Mouse (Mus musculus): ENCODE data around the gene Tmem117.
A peak's percentile ranks its signal among the peaks of the same experiment; 100 is the strongest.

Gene Tmem117

DNA sequence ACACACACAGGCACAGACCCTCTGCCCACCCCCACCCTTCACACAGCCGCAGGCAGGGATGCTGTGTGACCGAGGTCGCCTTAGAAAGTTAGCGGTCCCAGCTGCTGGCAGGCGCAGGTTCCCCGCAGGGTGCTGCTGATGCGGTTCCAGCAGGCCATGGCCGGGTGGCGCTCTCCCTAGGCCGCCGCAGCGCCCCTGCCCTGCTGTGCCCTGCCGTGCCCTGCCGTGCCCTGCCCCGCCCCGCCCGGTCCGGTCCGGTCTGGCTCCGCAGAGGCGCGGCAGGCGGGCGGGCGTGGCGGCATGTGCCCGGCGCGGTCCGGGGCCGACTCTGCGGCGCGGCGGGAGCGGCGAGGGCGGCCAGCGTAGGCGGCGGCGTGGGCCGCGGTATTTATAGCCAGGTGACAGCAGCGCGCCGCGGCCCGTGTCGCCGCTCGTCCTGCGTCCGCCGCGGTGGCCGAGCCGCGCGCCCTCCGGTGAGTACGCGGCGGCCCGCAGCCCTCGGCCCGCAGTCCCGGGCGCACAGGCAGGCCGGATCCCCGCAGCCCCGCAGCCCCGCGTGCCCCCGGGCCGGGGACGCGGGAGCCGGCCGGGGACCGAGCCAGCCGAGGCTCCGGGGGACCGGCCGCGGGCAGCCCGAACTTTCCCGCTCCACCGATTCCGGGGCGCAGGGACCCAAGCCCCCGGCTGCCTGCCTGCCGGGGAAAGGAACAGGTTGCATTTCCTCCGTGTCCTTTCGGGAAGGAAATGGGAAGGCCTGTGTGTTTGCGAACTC, at the start of gene Tmem117:
Gene Tmem117 (plus strand): TSS at position 403 of the 772 bp plus-strand sequence.
- no peak for DNase-seq (ENCODE audit: low spot score in 2 of 2)

DNA sequence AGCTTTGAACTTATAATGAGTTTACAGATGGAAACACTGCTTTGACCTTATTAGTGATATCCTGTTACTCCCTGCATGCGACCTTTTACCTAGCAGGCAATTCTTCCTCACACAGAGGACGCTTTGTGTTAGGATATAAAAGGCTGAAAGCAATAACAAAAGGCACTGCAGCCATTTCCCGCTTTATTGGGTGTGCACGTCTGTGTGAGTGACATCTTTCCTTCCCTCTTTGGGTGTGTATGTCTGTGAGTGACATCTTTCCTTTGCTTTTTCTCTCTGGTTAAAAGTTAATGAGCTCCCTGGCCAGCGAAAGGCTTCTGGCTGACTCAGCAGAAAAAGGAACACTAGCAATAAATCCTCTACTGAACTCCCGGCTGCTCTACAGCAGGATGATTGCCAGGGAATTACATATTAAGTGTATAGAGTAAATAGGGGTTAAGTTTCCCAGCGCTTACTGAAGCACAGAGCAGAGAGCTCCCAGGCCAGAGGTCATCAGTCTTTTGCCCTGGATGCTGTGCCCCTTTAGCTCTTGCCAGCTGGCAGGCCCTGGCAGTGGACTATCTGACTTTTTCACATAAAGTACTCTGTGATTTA, 46.9 kb upstream of the Tmem117 start:
- DNase-seq (ENCODE audit: low spot score in 2 of 2): no peak

DNA sequence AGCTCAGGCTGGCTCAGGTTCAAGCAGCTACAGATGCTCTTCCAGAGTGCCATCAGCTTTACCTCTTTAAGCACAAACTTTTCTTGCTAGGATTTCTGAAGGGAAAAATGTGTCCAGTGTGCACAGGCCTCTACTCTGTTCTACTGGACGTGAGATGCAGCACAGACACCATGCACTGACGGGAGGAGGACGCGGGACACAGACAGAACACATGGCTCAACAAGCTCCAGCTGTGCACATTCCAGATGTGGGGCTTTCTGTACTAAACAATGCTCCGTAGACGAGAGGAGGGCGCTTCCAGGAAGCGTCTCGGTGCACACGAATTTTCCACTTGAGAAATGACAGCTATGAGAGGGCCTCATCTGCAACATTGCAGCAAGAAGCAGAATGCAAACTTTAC, 45.9 kb upstream of the Tmem117 start:
- no peak for DNase-seq (ENCODE audit: low spot score in 2 of 2)

DNA sequence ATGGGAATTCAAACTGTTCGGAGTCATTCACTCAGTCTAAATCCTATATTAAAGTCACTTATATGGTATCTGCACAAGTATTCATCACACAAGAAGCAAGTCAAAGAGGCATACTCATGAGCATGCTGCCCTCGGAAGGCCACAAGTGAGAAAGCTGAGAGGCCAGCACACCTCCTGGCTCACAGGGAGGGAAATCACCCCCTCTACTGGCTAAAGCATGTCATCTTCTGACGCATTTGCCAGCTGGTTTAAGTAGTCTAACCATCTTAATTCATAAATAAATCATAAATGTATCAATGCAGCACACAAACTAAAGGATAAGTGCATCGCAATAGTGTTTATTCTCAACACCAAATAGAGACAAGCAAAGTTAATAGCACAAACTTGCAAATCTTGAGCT, 44.3 kb upstream of the Tmem117 start:
- no peak for DNase-seq (ENCODE audit: low spot score in 2 of 2)

DNA sequence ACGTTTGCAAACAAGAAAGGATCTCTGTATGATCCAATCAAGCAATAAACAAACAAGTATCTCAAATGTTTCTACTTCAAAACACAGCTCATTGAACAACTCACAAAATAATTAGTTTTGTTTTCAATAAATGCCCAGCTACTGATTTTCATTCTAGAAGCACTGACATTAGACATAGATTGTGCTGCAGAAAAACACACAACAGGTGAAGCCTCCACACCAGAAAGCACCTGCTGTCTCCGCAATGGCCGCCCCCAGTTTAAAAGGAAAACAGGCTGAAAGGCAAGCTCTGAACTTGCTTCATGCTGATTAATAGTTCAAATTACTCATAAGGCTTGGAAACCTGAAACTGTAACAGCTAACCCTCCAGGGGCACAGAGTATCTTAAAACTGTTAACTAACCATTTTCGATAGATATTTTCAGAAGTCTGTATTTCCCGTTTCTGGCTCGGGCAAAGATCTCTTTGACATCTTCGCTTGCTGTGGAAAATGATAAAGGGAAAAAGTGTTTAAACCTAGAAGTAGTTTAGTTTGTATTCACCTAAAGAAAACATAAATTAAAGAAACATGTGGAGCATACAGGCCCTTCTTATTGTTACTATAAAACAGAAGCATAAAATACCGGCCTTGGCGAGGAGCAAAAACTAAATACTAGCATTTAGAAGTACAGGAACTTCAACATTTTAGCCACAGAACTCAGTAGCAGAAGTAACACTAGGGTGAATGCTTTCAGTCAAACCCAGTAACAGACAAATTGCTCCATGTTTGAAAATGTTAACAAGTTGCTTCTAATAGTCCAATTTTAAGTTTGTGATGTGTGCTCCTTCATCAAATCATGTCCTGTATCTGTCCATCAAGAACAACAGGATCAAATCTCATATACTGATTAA, 41.0 kb upstream of the Tmem117 start:
- no peak for DNase-seq (ENCODE audit: low spot score in 2 of 2)

DNA sequence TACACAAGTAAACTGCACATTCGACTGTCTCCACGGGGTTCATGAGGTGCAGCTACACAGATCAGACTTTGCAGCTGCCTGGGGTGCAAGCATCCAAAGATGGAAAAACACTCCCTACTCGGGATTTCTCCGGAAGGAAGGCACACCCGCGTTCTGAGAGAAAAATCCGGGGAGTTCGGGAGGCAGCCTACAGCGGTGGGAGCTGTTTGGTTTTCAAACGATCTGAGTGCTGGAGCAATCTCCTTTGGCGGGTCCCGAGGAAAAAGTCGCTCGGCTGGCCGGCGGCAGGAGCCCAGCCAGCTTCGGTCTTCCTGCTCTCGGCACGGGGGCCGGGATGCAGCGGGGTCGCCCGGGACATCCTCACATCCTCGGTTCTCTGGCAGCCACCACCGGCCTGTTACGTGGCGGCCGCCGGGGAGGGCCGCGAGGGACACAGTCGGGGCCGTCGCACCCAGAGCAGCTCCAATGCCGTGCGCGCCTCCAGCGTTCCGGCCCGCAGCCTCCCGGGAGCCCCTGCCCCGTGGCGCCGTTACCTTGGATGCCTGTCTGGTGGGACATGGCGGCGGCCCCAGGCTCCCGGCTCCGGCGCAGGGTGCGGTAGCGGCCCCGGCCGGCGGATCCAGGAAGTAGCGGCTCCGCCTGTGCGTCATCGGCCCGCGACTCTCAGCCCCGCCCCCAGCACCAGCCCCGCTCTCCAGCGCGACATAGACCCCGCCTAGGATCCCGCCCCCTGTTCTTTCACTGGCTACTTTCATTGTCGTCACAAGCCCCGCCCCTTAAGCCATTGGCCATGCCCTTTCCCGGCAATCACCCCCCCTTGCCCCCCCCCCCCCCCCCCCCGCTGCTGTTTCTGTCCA, 39.6 kb upstream of the Tmem117 start, which contains the start of gene Twf1:
Gene Twf1 (minus strand): TSS at position 671 of the 857 bp plus-strand sequence.
- peak; percentile 97 for DNase-seq (ENCODE audit: low spot score in 2 of 2)

DNA sequence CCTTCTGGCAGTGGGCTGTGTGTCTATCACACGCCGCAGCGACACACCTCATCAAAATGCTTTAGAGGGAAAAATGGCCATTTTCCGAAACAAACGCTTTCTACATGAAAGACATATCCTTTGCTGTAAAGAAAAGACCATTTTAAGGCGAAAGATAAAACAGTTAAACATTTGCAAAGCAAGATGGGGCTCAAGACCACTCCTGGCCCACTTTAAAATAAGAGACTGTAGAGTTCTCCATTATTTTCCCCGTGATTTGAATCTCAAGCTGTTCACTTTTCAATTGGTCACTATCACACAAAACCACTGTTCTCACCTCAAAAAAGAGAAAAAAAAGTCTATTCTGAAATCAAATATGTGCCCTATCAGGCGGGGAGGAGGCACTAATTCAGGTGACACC, 38.9 kb upstream of the Tmem117 start:
- no peak for DNase-seq (ENCODE audit: low spot score in 2 of 2)

DNA sequence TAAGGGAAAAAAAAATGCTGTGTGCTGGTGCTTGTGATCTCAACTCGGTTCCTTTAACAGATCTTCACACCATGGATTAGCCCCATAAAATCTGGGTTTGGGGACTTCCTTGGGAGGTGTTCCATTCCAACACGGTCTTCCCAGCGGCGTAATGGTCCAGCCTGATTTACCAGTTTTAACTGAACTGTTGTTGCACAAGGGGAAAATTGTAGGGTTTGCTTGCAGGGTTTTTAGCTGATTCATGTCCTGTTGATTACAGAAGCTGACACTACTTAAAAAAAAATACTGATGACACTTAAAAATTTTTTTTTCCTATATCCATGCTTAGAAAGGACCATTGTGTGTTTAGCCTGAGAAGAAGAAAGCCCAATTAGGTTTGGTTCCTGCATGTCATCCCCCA, 37.7 kb upstream of the Tmem117 start:
- DNase-seq (ENCODE audit: low spot score in 2 of 2): no peak

DNA sequence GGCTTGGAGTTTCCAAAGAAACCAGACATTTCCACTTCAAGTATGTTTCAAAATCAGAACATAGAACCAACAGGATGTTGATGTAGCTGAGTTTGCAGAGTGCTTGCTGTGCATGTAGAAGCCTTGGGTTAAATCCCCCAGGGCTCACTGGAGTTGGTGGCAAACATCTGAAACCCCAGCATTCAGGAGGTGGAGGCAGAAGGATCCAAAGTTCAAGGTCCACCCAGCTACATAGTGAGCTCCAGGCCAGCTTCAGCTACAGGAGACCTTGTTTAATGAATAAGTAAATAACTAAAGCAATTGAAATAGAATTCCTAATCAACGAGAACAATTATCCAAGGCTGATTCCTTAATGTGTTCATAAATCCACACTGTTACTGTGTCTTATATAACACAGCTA, 35.4 kb upstream of the Tmem117 start:
- no peak for DNase-seq (ENCODE audit: low spot score in 2 of 2)

DNA sequence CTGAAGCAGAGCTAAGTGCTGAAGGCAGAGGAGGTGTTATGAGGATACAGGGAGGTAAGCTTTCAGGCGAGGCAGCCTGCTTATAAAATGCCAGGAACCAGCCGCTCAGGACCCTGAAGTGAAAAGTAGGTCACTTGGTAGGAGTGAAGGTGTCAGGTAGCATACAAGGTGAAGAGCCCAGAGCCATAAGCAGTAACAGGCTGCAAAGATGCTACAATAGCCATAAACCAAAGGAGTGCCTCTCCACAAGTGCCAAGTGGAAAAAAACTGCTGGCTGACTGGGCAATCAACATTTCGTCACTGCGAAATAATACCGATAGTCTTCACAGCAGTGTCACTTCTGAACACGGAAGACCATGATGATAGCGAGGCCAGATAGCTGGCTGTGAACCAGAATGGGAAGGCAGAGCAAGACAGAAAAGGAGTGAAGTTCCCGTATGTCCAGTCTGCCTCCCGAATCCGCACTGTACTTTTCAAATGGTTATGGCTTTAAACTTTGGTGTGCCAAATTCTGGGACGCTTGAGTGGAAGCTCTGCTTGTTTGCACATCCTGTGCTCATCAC, 28.8 kb upstream of the Tmem117 start:
- DNase-seq (ENCODE audit: low spot score in 2 of 2): no peak

DNA sequence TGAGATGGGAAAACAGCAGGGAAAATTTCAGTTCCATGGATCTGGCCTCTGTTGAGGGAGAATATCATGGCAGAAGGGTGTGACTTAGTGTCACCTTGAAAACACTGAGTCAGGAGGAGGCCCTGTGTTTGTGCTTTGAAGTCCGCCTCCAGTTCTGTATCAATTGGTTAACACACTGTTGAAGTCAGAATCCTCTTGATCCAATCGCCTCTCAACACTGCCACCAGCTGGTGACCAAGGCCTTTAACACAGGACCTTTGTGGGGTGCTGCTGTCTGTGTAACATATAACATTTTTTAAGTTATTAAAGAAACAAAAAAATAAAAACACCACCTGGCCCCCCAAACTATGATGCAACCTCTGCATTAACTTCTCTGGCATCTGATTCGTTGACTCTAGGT, 27.7 kb upstream of the Tmem117 start:
- peak in 1 of 2 experiments; percentile 30 for DNase-seq (ENCODE audit: low spot score in 2 of 2)

DNA sequence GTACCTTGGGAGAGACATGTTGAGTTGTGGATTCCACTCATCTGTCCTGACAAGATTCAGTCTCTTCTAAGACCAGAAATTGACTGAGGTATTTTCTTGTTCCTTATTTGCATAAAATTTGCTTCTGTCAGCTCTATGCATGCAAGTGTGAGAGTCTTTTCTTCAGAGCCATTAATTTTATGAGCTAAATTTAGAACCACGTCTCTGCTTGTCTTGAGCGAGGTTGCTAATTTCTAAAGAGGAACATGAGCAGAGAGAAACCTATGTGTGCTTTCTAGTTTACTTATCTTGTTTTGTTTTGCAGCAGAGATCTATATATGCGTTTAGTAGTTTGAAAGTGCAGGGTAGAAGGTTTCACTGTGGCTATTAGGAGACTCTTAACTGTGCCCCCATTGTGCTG, 26.6 kb upstream of the Tmem117 start:
- DNase-seq (ENCODE audit: low spot score in 2 of 2): no peak

DNA sequence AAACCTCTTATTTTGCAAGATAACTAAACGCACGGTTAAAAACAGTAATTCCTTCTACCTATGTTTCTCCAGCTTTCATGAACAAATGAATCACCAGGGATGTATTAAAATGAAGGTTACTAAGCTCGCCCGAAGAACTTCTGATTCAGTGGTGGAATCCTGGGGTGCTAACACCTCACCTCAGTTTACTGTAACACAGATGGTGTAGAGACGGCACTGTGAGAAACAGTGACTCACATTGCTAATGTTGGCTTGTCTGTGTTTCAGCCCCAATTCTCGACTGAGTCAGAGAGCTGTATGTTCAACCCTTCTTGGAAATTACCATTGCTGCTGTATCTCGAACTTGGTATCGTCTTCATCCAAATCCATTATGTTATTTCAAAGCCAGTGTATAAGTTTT, 21.3 kb upstream of the Tmem117 start:
- DNase-seq (ENCODE audit: low spot score in 2 of 2): peak in 1 of 2 experiments; percentile 52

DNA sequence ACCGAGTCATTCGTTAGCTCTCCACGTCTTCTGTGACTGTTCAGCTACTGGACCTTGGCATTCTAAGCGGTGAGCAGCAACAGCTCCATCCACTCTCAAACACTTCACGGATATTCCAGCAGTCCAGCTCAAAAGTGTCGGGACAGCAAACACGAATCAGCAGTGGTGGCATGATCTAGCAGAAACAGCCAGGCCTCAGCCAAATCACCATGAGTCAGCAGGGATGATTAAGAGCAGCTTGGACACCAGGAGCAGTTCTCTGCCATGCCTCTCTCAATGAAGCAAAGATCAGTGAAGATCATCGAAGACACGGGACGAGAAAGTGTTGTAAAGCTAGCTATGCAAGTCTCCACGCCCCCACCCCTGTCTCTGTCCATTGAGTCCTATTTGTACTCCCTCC, 13.0 kb upstream of the Tmem117 start:
- DNase-seq (ENCODE audit: low spot score in 2 of 2): no peak

DNA sequence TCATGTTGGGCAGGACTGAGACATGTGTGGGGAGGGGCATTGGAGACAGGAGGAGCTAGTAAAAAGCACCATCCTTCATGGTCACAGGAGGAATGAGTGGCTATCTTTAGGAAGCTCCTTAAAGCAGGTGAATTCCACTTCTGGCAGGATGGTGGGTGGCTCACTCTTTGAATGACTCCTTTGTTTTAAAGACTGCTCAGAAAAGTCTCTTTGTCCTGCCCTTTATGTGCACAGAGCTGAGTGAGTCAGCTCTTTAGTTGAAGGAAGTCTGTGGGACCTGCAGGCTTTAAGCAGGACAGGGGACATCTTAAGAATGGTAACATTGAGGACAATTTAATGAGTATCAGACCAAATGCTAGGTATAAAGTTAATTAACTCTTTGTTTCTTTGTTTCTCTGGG, 8.1 kb upstream of the Tmem117 start:
- DNase-seq (ENCODE audit: low spot score in 2 of 2): no peak

DNA sequence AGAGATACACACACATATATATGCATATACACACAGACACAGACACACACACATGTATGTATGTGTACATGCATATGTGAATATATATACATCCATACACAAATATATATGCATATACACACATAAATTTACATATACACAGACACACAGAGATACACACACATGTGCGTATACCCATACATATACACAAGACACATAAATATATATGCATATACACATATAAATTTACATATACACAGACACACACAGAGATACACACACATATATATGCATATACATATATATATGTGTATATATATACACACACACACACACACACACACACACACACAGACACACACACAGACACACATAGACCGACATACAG, 586 bp upstream of the Tmem117 start:
- no peak for DNase-seq (ENCODE audit: low spot score in 2 of 2)

DNA sequence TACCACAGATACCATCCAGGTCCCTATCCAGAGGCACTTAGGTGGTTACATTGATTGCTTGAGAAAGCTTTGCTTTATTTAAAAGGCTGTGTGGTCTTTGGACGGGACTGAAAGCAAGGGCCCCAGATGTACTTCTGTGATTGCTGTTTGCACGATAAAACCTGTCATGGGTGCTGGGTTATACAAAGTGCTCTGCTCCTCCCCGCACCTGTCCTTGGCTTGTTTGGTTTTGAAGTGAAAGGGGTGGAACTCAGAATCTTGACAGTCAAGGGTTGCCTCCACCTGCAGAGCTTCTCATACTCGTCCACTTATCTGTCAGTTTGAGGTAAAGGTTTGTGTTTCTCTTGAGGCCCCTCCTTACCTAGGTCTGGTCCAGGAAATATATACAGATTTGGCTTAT, 1.5 kb downstream of the Tmem117 start:
- DNase-seq (ENCODE audit: low spot score in 2 of 2): no peak

DNA sequence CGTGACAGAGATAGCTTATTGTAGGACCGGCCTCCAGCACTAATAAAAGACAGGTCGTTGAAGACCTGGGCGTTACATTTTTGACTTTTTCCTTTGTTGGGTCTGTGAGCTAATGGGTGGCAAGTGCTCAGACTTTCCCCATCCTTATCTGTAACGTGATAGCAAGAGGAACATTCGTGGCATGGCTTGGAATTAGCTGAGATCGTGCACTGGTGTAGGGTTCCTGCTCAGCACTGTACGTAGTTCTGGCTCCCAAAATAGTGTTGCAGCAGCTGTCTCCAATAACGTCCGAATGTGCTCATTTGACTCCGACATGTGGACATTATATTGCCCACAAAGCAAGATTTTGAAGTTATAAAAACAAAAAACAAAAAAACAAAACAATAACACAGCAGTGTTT, 5.5 kb downstream of the Tmem117 start:
- no peak for DNase-seq (ENCODE audit: low spot score in 2 of 2)

DNA sequence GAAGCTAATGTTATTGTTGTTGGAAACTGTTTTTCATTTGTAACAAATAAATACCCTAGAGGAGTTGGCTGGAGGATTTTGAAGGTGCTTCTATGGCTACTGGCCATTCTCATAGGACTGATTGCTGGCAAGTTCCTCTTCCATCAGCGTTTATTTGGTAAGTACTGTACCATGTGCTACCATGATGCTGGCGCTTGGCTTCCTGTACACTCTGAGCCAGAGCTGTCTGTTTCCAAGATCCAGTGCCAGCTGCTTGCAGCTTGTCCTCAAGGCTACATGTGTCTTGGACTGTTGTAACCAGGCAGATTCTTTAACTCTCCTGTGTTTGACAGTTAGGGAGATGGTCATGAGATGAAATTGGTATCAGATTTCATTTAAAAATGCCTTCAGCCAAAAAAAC, 9.2 kb downstream of the Tmem117 start:
- no peak for DNase-seq (ENCODE audit: low spot score in 2 of 2)

DNA sequence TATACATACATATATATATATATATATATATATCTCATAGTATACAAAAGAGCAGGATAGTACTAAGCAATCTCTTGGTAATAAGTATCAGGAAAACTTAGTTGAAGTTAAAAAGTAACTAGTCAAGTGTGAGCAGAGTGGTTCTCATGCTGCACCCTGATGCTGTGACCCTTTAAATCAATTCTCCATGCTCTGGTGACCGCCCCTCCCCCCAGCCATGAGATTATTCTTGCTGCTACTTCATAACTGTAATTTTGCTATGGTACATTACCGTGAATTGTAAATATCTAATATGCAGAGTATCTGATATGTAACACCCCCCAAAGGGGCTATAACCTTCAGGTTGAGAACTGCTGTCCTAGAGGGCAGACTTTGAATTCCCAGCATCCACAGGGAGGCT, 10.1 kb downstream of the Tmem117 start:
- DNase-seq (ENCODE audit: low spot score in 2 of 2): no peak

DNA sequence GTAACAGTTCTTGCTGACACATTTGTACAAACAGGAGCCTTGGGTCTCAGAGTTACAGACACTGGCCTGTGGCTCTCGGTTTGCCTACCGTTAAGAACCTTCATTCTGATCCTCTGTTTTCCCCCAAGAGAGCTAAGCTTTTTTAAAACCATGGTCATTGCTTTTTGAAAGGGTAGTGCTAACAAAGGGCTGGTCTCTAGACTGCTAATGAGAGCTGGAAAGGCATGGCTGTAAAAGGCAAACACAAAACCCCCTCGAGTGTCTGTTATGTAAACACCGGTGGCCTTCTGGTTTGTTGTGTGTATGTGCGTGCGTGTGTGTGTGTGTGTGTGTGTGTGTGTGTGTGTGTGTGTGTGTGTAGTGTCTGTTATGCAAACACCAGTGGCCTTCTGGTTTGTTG, 17.0 kb downstream of the Tmem117 start:
- no peak for DNase-seq (ENCODE audit: low spot score in 2 of 2)
